Mouse (Mus musculus) induced T-regulatory cell, adult 2 months (primary cell): ENCODE measurements at regions not wholly inside any gene's neighbourhood (a gene's known extent, or its start where the extent isn't known, plus 50 kb on each side); places are given as distances from the start of the nearest gene placed in this dataset.

Experiments
- DNase-seq: peaks from one replicate; pipeline ENCODE4 v3.0.0-alpha.2; 2012; ENCODE audit warnings: low read depth

DNA sequence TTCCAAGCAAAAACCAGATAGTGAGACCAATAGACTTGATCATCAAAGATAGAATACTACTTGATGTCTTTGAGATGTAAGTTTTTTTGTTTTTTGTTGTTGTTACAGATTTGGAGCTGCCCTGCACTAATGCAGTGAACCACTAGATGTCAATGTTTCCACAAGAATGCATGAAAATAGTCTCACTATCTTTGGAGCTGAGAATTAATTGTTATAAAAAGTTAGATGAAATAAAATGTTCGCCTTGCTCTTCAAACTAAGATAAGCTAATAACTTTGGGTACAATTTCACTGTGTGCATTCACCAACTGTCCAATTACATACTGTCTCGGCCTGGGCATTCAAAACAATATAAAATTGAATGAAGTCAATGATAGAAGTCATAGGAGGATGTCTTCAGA is 223.2 kb upstream of the Agtr1b start:
- peak; percentile 46 for DNase-seq

DNA sequence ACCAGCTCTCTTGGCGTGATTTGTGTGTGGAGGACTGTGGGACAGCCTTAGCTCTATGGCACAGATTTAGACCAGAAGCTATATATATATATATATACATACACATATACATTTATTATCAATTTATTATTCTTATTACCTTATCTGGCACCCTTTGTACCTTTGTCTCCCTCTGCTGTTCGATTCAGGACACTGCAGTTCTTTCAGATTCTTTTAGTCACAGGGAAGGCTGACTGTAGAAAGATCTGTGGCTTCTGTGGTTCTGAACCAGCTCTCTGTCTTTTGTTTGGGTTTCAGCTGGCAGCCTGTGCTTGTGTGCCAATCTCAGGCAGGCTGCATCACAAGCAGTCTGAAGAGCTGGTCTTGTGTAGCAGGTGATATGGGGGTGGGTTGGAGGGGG is 184.6 kb upstream of the Agtr1b start:
- peak; percentile 29 for DNase-seq

DNA sequence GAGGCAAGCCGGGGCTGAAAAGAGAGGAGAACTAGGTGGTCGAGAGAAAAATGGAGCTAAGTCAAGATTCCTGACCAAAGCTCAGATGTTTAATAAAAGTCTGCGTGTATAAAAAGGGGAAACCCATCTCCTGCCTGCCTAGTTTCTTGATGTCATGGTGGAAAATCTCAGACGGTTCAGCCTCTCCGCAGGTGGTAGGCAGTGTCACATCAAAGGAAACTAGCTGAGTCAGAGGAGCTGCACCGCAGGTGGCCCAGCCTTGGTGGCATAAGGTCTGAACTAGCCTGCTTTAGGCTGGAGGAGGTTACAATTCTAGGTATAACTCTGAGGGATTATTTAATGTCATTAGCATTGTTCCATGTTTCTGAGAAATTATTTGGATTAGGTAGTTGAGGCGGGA is 177.0 kb upstream of the Agtr1b start:
- no peak for DNase-seq

DNA sequence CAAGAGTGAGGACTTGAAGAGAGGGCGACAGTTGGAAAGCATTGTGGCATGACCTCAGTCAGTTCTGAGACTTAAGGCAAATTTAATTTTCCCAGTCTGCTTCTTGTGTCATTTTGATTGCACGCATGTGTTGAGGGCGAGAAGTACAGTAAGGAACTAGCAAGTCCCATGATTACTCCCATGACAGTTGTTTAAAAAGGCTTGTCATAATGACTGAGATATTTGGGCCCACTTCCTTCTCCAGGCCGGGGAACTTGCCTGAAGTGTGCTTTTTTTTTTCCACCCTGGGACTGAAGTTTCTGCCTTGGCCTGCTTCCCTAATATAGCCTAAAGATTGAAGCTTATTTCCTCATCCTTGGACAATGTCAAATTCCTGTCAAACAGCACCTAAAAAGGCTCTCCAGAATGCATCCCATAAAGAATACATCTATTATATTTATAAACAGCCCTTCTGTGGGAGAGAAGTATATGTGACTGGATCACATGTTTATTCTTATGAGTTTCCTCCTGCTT is 171.6 kb upstream of the Agtr1b start:
- no peak for DNase-seq

DNA sequence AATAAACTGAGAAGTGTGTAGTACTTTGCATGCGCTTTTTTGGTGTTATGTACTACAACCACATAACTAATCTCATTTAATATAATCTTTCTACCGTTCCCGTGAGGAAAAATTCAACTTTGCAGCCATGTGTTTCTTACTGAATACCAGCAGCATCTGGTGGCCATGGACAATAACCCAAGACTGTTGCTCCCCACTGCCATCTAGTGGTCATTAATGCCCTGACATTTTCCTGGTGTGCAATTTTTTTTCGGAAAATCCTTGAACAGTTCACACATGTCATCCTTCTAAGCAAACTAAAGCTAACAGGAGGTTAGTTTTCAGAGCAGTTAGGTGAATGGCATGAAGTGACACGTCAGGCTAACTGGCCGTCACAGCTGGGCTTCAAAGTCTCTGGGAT is 153.8 kb upstream of the Agtr1b start:
- DNase-seq, result peak; percentile 39

DNA sequence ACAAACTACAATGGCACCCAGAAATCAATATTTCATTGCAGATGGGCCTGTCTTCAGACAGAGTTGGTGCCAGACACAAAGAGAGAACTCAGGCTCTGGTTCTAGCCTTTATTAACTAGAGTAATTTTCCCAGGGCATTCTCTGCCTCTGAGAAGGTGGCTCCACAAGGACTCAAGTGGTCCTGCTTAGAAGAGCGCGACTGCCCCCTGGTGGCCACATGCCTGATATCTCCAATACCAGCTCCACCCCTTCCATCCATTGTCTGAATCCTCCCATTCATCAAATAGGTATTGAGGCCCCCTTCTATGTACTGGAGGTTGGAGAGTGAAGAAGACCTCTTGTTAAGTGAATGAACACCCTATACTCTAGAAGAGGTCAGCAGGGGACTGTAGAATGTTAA is 142.2 kb upstream of the Agtr1b start:
- DNase-seq, result peak; percentile 68

DNA sequence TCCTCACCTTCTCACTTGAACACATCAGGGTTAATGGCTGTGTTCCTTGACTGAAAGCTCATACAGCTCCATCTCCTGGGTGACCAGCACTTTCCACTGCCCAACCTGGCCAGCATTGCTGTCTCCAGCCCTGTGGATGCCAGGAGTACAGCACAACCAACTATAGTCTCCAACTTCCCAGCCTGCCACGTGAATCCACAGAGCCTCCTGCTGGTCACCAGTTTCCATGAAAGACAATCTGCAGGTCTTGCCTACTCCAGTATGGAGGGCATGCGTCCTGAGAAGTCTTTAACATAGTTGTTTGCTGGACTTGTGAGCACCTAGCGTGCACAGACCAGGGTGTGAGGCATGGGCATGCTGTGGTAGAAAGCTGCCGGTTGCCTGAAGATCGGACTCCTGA is 138.6 kb upstream of the Agtr1b start:
- no peak for DNase-seq
